Mouse (Mus musculus): ENCODE measurements at regions not wholly inside any gene's neighbourhood (a gene's known extent, or its start where the extent isn't known, plus 50 kb on each side); places are given as distances from the start of the nearest gene placed in this dataset.

- Histone ChIP-seq H3K4me3 (ENCODE audit: low read depth, low read length) (no peak overlapping the region), H3K9ac (no peak overlapping the region), H3K9me3 (ENCODE audit: low read length) (no peaks in the 10 kb centered on the region), H3K27ac (ENCODE audit: low read depth, low read length) (no peak overlapping the region), H3K36me3 (ENCODE audit: insufficient read depth) (no peaks in the 10 kb centered on the region), H3K4me1 (ENCODE audit: insufficient read depth) (no peaks in the 10 kb centered on the region), H3K27me3 (ENCODE audit: insufficient read depth, low read length) (no peaks in the 10 kb centered on the region), H3K4me2 (ENCODE audit: low read depth) (0 out of 2 replicates have a peak overlapping the region, but pooled peaks have one; percentile 11)
- 30% methylated on average over 12 of the region's 12 CpGs for WGBS
- no peak for TF ChIP-seq CTCF (IDR thresholded peaks at IDR 0.05; ENCODE audit: low read depth)
- DNase-seq: no peak
- ATAC-seq: no peak
These were observed 286.8 kb upstream of the Id4 start for GRCm38 (mm10) chr13:47974216-47974615.

DNA sequence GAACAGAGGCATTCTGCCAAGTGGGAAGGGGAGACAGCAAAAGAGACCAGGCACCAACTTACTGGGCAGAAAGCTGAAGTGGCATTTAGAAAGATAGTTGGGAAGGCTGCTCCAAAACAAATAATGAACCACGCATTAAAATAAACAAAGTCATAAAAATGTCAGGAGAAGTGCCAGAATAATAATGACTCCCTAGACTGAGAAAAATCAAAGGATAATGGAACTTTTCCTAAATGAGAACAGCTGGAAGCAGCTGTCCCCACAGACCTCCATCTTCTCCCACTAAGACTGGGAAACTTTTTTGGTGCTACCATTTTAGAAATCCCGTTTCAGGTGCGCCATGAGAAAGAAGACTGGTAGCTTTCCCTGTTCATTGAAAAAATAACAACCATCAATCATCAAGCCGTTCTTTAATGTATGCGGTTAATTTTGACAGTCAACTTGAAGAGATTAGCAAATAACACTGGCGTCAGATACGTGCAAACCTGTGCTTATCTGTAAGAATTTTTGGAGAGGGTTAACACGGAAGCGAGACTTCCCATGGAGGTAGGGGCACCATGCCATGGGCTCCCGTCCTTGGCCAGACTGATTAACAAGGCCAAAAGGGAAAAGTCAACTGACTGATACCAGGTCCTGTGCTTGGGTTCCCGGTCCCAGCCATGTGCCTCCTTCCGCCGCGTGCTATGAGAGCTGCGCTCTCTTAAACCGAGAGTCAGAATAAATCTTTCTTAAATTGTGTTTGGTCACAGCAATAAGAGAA lies 286.1 kb upstream of the Id4 start:
- TF ChIP-seq CTCF (IDR thresholded peaks at IDR 0.05; ENCODE audit: low read depth): no peak
- Histone ChIP-seq H3K27ac (ENCODE audit: low read depth, low read length) (no peak overlapping the region), H3K27me3 (ENCODE audit: insufficient read depth, low read length) (no peaks in the 10 kb centered on the region), H3K4me3 (ENCODE audit: low read depth, low read length) (no peak overlapping the region), H3K9ac (no peak overlapping the region), H3K4me2 (ENCODE audit: low read depth) (no peak overlapping the region), H3K9me3 (ENCODE audit: low read length) (no peaks in the 10 kb centered on the region), H3K4me1 (ENCODE audit: insufficient read depth) (no peaks in the 10 kb centered on the region), H3K36me3 (ENCODE audit: insufficient read depth) (no peaks in the 10 kb centered on the region)
- DNase-seq (no peak), ATAC-seq (no peak)
- WGBS: 83% methylated on average over 16 of the region's 16 CpGs

DNA sequence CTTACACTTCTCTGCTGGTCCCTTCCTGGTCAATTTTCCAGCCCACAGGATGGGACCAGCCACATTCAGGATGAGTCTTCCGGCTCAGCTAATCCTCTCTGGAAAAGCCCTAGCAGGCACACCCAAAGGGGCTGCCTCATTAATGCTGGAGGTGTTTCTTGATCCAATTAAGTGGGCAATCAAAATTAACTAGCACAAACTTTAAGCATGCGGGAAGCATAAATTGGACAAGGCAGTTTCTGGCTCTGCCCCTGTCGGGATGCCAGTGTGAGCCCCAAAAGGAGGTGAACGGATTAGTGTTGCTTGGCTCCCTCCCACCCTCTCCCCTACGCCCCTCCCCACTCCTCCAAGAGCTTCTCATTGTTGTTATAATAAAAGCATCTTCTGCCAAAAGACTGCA lies 262.5 kb upstream of the Id4 start:
- no peaks in the 10 kb centered on the region for H3K4me1 ChIP-seq (ENCODE audit: insufficient read depth)
- H3K36me3 ChIP-seq (ENCODE audit: insufficient read depth): no peaks in the 10 kb centered on the region
- H3K4me2 ChIP-seq (ENCODE audit: low read depth): no peak overlapping the region
- no peaks in the 10 kb centered on the region for H3K27me3 ChIP-seq (ENCODE audit: insufficient read depth, low read length)
- H3K9me3 ChIP-seq (ENCODE audit: low read length): no peaks in the 10 kb centered on the region
- H3K9ac ChIP-seq: no peak overlapping the region
- 10% methylated on average over 5 of the region's 5 CpGs for WGBS
- TF ChIP-seq CTCF (IDR thresholded peaks at IDR 0.05; ENCODE audit: low read depth): no peak
- H3K27ac ChIP-seq (ENCODE audit: low read depth, low read length): no peak overlapping the region
- H3K4me3 ChIP-seq (ENCODE audit: low read depth, low read length): no peak overlapping the region
- ATAC-seq (no peak), DNase-seq (no peak)

GRCm38 (mm10) chr13:47999399-47999798 lies 261.6 kb upstream of the Id4 start:
- H3K36me3 ChIP-seq (ENCODE audit: insufficient read depth): no peaks in the 10 kb centered on the region
- H3K4me1 ChIP-seq (ENCODE audit: insufficient read depth): no peaks in the 10 kb centered on the region
- no peak for TF ChIP-seq CTCF (IDR thresholded peaks at IDR 0.05; ENCODE audit: low read depth)
- no peaks in the 10 kb centered on the region for H3K27me3 ChIP-seq (ENCODE audit: insufficient read depth, low read length)
- no peak overlapping the region for H3K4me2 ChIP-seq (ENCODE audit: low read depth)
- no peak overlapping the region for H3K9ac ChIP-seq
- no peak overlapping the region for H3K4me3 ChIP-seq (ENCODE audit: low read depth, low read length)
- WGBS: 34% methylated on average over 4 of the region's 4 CpGs
- no peak overlapping the region for H3K27ac ChIP-seq (ENCODE audit: low read depth, low read length)
- H3K9me3 ChIP-seq (ENCODE audit: low read length): no peaks in the 10 kb centered on the region
- peak; percentile 36; the same call in 1 of the 2 replicates for ATAC-seq
- peak; percentile 10 for DNase-seq

DNA sequence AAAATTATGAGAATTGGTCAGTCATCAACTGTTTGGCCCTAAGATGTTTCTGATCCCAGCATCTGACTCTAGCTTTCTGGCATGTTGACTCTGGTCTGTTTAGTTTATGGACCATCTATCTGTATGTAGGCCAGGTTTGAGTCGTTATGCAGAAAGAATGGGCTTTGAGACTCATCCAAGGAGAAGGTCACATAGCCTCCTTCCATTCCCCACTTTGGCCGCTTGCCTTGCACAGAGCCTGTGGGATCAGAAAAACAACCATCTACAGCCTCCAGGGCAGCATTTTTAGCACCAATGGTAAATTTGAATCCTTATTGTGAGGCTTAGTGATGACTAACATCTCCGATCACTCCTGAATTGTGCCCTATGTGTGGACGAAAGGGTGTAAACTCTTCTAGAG lies 257.9 kb upstream of the Id4 start:
- 89% methylated on average over 4 of the region's 4 CpGs for WGBS
- Histone ChIP-seq H3K9me3 (ENCODE audit: low read length) (no peaks in the 10 kb centered on the region), H3K36me3 (ENCODE audit: insufficient read depth) (no peaks in the 10 kb centered on the region), H3K27ac (ENCODE audit: low read depth, low read length) (no peak overlapping the region), H3K4me3 (ENCODE audit: low read depth, low read length) (no peak overlapping the region), H3K9ac (no peak overlapping the region), H3K4me2 (ENCODE audit: low read depth) (no peak overlapping the region), H3K27me3 (ENCODE audit: insufficient read depth, low read length) (no peaks in the 10 kb centered on the region), H3K4me1 (ENCODE audit: insufficient read depth) (no peaks in the 10 kb centered on the region)
- ATAC-seq (no peak), DNase-seq (no peak)
- TF ChIP-seq CTCF (IDR thresholded peaks at IDR 0.05; ENCODE audit: low read depth): no peak

- DNase-seq (no peak), ATAC-seq (0 out of 2 replicates have a peak, but pooled peaks have one; percentile 32)
- Histone ChIP-seq H3K4me2 (ENCODE audit: low read depth) (no peak overlapping the region), H3K9me3 (ENCODE audit: low read length) (no peaks in the 10 kb centered on the region), H3K36me3 (ENCODE audit: insufficient read depth) (no peaks in the 10 kb centered on the region), H3K27me3 (ENCODE audit: insufficient read depth, low read length) (no peaks in the 10 kb centered on the region), H3K9ac (no peak overlapping the region), H3K4me1 (ENCODE audit: insufficient read depth) (no peaks in the 10 kb centered on the region), H3K4me3 (ENCODE audit: low read depth, low read length) (no peak overlapping the region), H3K27ac (ENCODE audit: low read depth, low read length) (no peak overlapping the region)
- WGBS: 18% methylated on average over 7 of the region's 7 CpGs
- TF ChIP-seq CTCF (IDR thresholded peaks at IDR 0.05; ENCODE audit: low read depth): no peak
These were observed 247.7 kb upstream of the Id4 start for GRCm38 (mm10) chr13:48013336-48013750.

GRCm38 (mm10) chr13:48015296-48015695 lies 245.7 kb upstream of the Id4 start:
- Histone ChIP-seq H3K4me2 (ENCODE audit: low read depth) (no peak overlapping the region), H3K9ac (no peak overlapping the region), H3K4me1 (ENCODE audit: insufficient read depth) (no peaks in the 10 kb centered on the region), H3K4me3 (ENCODE audit: low read depth, low read length) (no peak overlapping the region), H3K9me3 (ENCODE audit: low read length) (no peaks in the 10 kb centered on the region), H3K36me3 (ENCODE audit: insufficient read depth) (no peaks in the 10 kb centered on the region), H3K27ac (ENCODE audit: low read depth, low read length) (no peak overlapping the region), H3K27me3 (ENCODE audit: insufficient read depth, low read length) (no peaks in the 10 kb centered on the region)
- TF ChIP-seq CTCF (IDR thresholded peaks at IDR 0.05; ENCODE audit: low read depth): no peak; the same call in 1 of the 2 replicates
- DNase-seq (no peak), ATAC-seq (no peak)
- WGBS: 91% methylated on average over 4 of the region's 4 CpGs

All from forebrain, postnatal 0 days (tissue).